Mouse (Mus musculus) hematopoietic stem cell, adult 5-6 weeks (primary cell): ENCODE data around the gene Olfr113. TPM values are rescaled to one million over a fixed set of nuclear protein-coding genes. Genes with fewer than 3 reads are reported as not detected.
"Not testable (repeated sequence)": the region's sequence is repeated elsewhere in the genome, so short reads cannot be mapped to it uniquely, and the experiment has no call there.

Source experiments
- ATAC-seq, 2 experiments: fragments of 125-278 bp in 1 of 2; replicated peaks in 1 of 2; 2 replicates each; pipeline ENCODE4 v1.8.0; 2016 to 2017; ENCODE audit warnings: inconsistent platforms in 2 of 2, mild to moderate bottlenecking in 2 of 2, moderate number of reproducible peaks in 2 of 2, low read depth in 1 of 2, moderate TSS enrichment in 1 of 2; ENCODE audit not compliant: low FRiP score in 2 of 2, poor library complexity in 2 of 2, severe bottlenecking in 2 of 2, insufficient read depth in 1 of 2, low TSS enrichment in 1 of 2
- total RNA-seq: library from RNA; stranded (forward); fragments of 172-1452, 232-1000 nt; gene quantifications from 2 replicates; pipeline ENCODE4 v1.2.3, GENCODE M21; 2017

Gene Olfr113
- total RNA-seq = not detected in 2 replicates

GRCm38 (mm10) chr17:37577563-37577962 lies at the start of gene Olfr113:
Gene Olfr113, minus strand, starts transcription at chr17:37577663.
- no peak for ATAC-seq

DNA sequence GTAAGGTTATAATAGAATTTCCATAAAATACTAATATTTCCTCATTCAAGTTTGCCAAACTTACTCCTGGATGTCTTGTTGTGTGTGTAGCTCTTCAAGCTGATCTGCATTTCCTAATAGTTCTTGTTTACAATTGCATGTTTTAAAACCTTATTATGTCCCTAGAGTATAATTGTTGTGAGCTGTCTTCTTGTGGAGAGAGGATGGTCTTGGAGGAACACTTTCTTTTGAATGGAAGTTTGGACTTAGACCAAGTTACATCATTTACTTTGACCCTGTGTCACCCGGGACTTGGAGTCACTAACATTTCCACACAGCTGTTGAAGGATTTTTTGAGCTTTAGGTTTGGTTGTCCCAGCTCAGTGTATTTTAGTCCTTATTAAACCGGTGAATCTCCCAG lies 49.5 kb upstream of the Olfr113 start, which contains the start of the genes Olfr115 and Olfr116:
TSS of gene Olfr115 (minus strand) at position 101 of the 400 bp plus-strand sequence.
TSS of gene Olfr116 (minus strand) at position 191 of the 400 bp plus-strand sequence.
- ATAC-seq = no peak

GRCm38 (mm10) chr17:37592643-37593042 lies 15.2 kb upstream of the Olfr113 start, which contains the start of gene Olfr114:
Gene Olfr114, minus strand, starts transcription at chr17:37592743.
- ATAC-seq = no peak

DNA sequence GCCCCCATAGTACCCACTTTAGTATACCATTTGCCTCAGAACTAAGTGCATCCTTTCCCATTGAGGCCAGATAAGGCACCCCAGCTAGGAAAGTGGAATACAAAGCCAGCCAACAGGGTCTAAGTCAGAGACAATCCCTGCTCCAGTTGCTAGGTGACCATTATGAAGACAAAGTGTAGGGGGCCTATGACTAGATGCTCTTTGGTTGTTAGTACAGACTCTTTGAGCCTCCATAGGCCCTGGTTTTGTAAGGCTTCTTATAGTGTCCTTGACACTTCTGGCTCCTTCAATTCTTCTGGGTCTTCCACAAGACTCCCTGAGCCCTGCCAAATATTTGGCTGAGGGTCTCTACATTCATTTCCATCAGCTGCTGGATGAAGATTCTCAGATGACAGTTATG lies 8.1 kb downstream of the Olfr113 start, which contains the start of gene Olfr112:
TSS of gene Olfr112 (minus strand) at position 101 of the 400 bp plus-strand sequence.
- ATAC-seq = no peak

- ATAC-seq = no peak
These were observed 18.4 kb downstream of the Olfr113 start for GRCm38 (mm10) chr17:37558913-37559615.

GRCm38 (mm10) chr17:37543800-37544435 lies 33.5 kb downstream of the Olfr113 start:
- ATAC-seq = no peak

GRCm38 (mm10) chr17:37541454-37542119 lies 35.9 kb downstream of the Olfr113 start:
- ATAC-seq = no peak

DNA sequence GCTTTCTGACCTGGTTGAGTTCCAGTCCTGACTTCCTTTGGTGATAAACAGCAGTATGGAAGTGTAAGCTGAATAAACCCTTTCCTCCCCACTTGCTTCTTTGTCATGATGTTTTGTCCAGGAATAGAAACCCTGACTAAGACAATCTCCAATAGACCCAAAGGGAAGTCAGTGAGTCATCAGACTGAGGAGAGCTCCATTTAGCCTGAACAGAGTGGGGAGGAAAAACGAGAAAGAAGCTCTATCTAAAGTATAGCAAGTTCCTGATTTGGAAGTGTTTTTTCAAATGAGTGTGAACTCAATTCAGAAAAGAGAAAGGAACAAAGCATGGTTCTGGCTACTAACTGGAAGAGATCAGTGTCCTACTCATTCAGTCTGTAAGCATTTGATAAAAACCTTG lies 39.0 kb downstream of the Olfr113 start:
- not testable (repeated sequence) for ATAC-seq

DNA sequence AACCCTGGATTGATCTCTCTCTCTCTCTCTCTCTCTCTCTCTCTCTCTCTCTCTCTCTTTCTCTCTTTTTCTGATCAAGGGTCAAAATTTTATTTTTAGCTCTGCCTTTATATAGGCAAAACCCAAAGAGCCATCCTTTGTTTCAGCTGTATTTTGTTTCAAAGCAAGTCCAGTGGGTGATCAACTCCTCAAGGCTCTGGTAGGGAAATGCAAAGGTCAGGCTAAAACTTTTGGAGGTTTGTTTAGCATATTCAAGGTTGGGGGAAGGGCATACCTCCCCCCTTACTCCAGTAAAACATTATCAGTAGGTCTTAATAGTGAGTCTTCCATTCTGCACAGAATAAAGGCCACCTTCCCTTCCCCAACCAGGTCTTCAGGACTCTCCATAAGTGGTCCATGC lies 42.3 kb downstream of the Olfr113 start:
- ATAC-seq = no peak

GRCm38 (mm10) chr17:37525427-37525826 lies 52.0 kb downstream of the Olfr113 start:
- ATAC-seq = peak; percentile 64 to 71

DNA sequence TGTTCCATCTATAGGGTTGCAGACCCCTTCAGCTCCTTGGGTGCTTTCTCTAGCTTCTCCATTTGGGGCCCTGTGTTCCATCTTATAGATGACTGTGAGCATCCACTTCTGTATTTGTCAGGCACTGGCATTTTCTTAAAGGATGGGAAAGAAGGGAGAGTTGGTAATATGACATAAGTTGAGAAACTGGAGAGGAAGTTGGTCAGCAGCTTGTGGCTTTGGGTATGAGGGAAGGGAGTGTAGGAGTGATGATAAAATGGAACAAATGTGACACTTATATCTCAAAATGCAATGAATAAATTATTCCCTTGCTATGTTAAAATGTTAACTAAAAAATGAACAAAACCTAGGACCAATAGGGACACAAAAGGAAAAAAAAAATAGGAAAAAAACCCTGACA lies 52.9 kb downstream of the Olfr113 start:
- peak in 1 of 2 experiments; percentile 48; a peak in 2 of 4 replicates for ATAC-seq

Other genes with a start within 250 kb of the Olfr113 start
- gene Olfr103, start 238.0 kb downstream of the Olfr113 start, total RNA-seq = not detected in 2 replicates
- not detected in 2 replicates for gene Olfr104-ps, start 218.1 kb downstream of the Olfr113 start, total RNA-seq
- not detected in 2 replicates for gene Olfr105-ps, start 198.6 kb downstream of the Olfr113 start, total RNA-seq
- not detected in 2 replicates for gene Olfr106-ps, start 187.3 kb downstream of the Olfr113 start, total RNA-seq
- gene Olfr107, start 178.4 kb downstream of the Olfr113 start, total RNA-seq = not detected in 2 replicates
- gene Olfr108, start 132.2 kb downstream of the Olfr113 start, total RNA-seq = not detected in 2 replicates
- gene Olfr109, start 118.7 kb downstream of the Olfr113 start, total RNA-seq = not detected in 2 replicates
- not detected in 2 replicates for gene H2-M2, start 94.1 kb downstream of the Olfr113 start, total RNA-seq
- gene Olfr110, start 85.2 kb downstream of the Olfr113 start, total RNA-seq = not detected in 2 replicates
- gene Olfr111, start 69.6 kb downstream of the Olfr113 start, total RNA-seq = not detected in 2 replicates
- gene Olfr112, start 8.2 kb downstream of the Olfr113 start, total RNA-seq = not detected in 2 replicates
- gene Olfr114, start 15.1 kb upstream of the Olfr113 start, total RNA-seq = not detected in 2 replicates
- not detected in 2 replicates for gene Olfr115, start 49.4 kb upstream of the Olfr113 start, total RNA-seq
- gene Olfr116, start 49.5 kb upstream of the Olfr113 start, total RNA-seq = not detected in 2 replicates
- not detected in 2 replicates for gene Olfr117, start 86.1 kb upstream of the Olfr113 start, total RNA-seq
- gene Olfr118, start 89.3 kb upstream of the Olfr113 start, total RNA-seq = not detected in 2 replicates
- gene Olfr119, start 118.9 kb upstream of the Olfr113 start, total RNA-seq = not detected in 2 replicates
- not detected in 2 replicates for gene Olfr120, start 144.1 kb upstream of the Olfr113 start, total RNA-seq
- gene Olfr121, start 171.2 kb upstream of the Olfr113 start, total RNA-seq = not detected in 2 replicates
- not detected in 2 replicates for gene Olfr122, start 190.9 kb upstream of the Olfr113 start, total RNA-seq
- not detected in 2 replicates for gene Olfr123, start 215.9 kb upstream of the Olfr113 start, total RNA-seq
- gene Olfr124, start 222.2 kb upstream of the Olfr113 start, total RNA-seq = not detected in 2 replicates